ENCODE assay signal across 14 mouse cellular contexts in the genomic region with DNA sequence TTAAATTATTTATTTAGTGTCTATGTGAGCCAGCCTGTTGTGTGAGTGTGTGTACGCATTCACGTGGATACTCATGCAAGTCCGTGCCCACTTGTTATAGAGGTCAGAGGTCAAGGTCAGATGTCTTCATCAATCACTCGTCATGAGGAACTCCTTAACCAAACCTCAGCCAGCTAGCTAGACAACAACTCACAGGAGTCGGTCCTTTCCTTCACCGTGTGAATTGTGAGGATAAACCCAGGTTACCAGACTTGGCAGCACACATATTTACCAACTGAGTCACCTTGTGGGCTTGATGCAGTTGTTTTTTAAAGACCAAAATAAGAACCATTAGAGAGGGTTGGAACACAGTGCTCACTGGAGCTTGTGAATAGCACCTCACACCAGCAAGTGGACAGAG. TPM values are rescaled to one million over a fixed set of nuclear protein-coding genes. Genes with fewer than 3 reads are reported as not detected.
DNase-seq lines count a peak whose midpoint lies in the region; ATAC-seq lines count a peak whose summit lies in the region.
"Had no signal": no experiment of that assay in that cellular context is flagged by ENCODE, and none has a peak within 500 bp of the region (broad histone marks: within the 10 kb centered on the region; RNA-seq: fewer than 3 reads in every experiment).

No protein-coding gene starts in this region.

- no peaks in the 10 kb centered on the region; the same call in 1 of the 2 replicates for H3K9me3 ChIP-seq in lung, embryonic 15.5 days
- H3K9me3 ChIP-seq in liver, embryonic 13.5 days (replicated peaks) = 0 out of 2 replicates have a peak, but pooled peaks cover 7% of the 10 kb centered on the region

- no peaks in the 10 kb centered on the region for H3K27me3 ChIP-seq in lung, embryonic 15.5 days
- 0 out of 2 replicates have a peak, but pooled peaks cover 12% of the 10 kb centered on the region for H3K27me3 ChIP-seq in liver, embryonic 13.5 days

- no peak overlapping the region for H3K4me2 ChIP-seq in lung, embryonic 15.5 days
- no peak overlapping the region for H3K4me2 ChIP-seq in liver, embryonic 13.5 days
- H3K4me2 ChIP-seq: hindbrain, embryonic 14.5 days had no signal

- 42% methylated on average over 6 of the region's 6 CpGs for WGBS in lung, embryonic 15.5 days
- whole genome bisulfite sequencing in liver, embryonic 13.5 days (ENCODE audit: insufficient replicate concordance) = 58% methylated on average over 6 of the region's 6 CpGs

- H3K4me3 ChIP-seq in lung, embryonic 15.5 days = no peak overlapping the region
- H3K4me3 ChIP-seq in liver, embryonic 13.5 days (replicated peaks) = no peak overlapping the region
- H3K4me3 ChIP-seq: myocyte had no signal

- H3K9ac ChIP-seq in lung, embryonic 15.5 days = no peak overlapping the region
- H3K9ac ChIP-seq in liver, embryonic 13.5 days = no peak overlapping the region
- H3K9ac ChIP-seq: hindbrain, embryonic 14.5 days had no signal

- DNase-seq in adrenal gland, adult (ENCODE audit: inconsistent age in 2 of 2, low spot score in 1 of 2) = peak; percentile 47 to 77
- no peak for DNase-seq in adrenal gland, postnatal 4 days (ENCODE audit: low spot score in 2 of 2)
- no peak for DNase-seq in lung, postnatal 25 days (ENCODE audit: low spot score)
- DNase-seq in embryo, embryonic 11 days = peak; percentile 49
- no peak for DNase-seq in liver, embryonic 13.5 days
- DNase-seq in thymus, postnatal 10 days (ENCODE audit: low spot score in 2 of 2) = no peak
- no peak for DNase-seq in cerebellum, adult 9-10 months
- DNase-seq: cerebellum, postnatal 14 days; heart, adult 18-20 months; right cerebral cortex, adult 18-20 months had no signal

- H3K36me3 ChIP-seq in lung, embryonic 15.5 days = no peaks in the 10 kb centered on the region
- H3K36me3 ChIP-seq in liver, embryonic 13.5 days = no peaks in the 10 kb centered on the region

- peak overlapping the region; percentile 4; the same call in 1 of the 2 replicates for H3K27ac ChIP-seq in lung, embryonic 15.5 days
- 0 out of 2 replicates have a peak overlapping the region, but pooled peaks have one; percentile 31 for H3K27ac ChIP-seq in liver, embryonic 13.5 days
- H3K27ac ChIP-seq: hindbrain, embryonic 14.5 days; macrophage had no signal

- peaks cover 36% of the 10 kb centered on the region for H3K4me1 ChIP-seq in lung, embryonic 15.5 days
- H3K4me1 ChIP-seq in liver, embryonic 13.5 days (replicated peaks) = peaks cover 28% of the 10 kb centered on the region

- no peak for ATAC-seq in lung, embryonic 15.5 days (ENCODE audit: borderline replicate concordance, extremely low read depth, low FRiP score, low TSS enrichment)
- ATAC-seq in liver, embryonic 13.5 days (ENCODE audit: low read depth) = no peak

RNA-seq across cellular contexts. Expression of gene 1700001O22Rik, which starts 42.8 kb away (rescaled TPM):
- 1 to 10 TPM; 1.2 to 1.9 TPM for total RNA-seq in adrenal gland, postnatal 4 days (2021)
- 4.7 and 6.0 TPM in 2 replicates for polyA plus RNA-seq in lung, embryonic 15.5 days (2015; fragmentation: Nextera tagmentation; extraction: Ambion mirVana)
- 0.10 and 0.17 TPM in 2 replicates for polyA plus RNA-seq in liver, embryonic 13.5 days (2015; fragmentation: Nextera tagmentation; extraction: Ambion mirVana)
- polyA plus RNA-seq: macrophage had no signal

RNA-seq across cellular contexts. Expression of gene Ntmt1, which starts 46.9 kb away (rescaled TPM):
- 10 to 100 TPM; 43.1 to 44.4 TPM for total RNA-seq in adrenal gland, postnatal 4 days (2021)
- polyA plus RNA-seq in lung, embryonic 15.5 days (2015; fragmentation: Nextera tagmentation; extraction: Ambion mirVana) = 82.9 and 87.2 TPM in 2 replicates
- polyA plus RNA-seq in liver, embryonic 13.5 days (2015; fragmentation: Nextera tagmentation; extraction: Ambion mirVana) = 35.5 and 36.3 TPM in 2 replicates

Comparison
In these comparisons a context has a peak if more than half of its experiments do, and no peak if none do; other contexts are left out.
1. DNase-seq: peak in adrenal gland, adult (2 of 2) and embryo, embryonic 11 days (single experiment); none in adrenal gland, postnatal 4 days (0 of 2), lung, postnatal 25 days (single experiment), liver, embryonic 13.5 days (single experiment), thymus, postnatal 10 days (0 of 2) and cerebellum, adult 9-10 months (single experiment).